Mouse (Mus musculus): ENCODE results near the gene Nt5dc3. TPM values are rescaled to one million over a fixed set of nuclear protein-coding genes. Genes with fewer than 3 reads are reported as not detected.

Nt5dc3 gene
- polyA plus RNA-seq, 1 experiment from 2014 or later = 1.4 TPM

- no peak within 1 kb of the TSS for H3K4me2 ChIP-seq
- H3K4me1 ChIP-seq = no peaks in the 10 kb centered on the region
- H3K27ac ChIP-seq = no peak within 1 kb of the TSS
- H3K9ac ChIP-seq = no peak within 1 kb of the TSS
- ATAC-seq (ENCODE audit: borderline replicate concordance, extremely low read depth, low FRiP score, low TSS enrichment) = no peak
- no peaks in the 10 kb centered on the region for H3K36me3 ChIP-seq
- WGBS = 81% methylated on average over 5 of the region's 5 CpGs
- H3K27me3 ChIP-seq = no peaks in the 10 kb centered on the region
- H3K4me3 ChIP-seq = no peak within 1 kb of the TSS
- no peaks in the 10 kb centered on the region for H3K9me3 ChIP-seq
These were observed 15.1 kb upstream of the Nt5dc3 start, which contains the start of gene Gm49358 for GRCm38 (mm10) chr10:86763672-86764071. TSS of gene Gm49358 (plus strand) at chr10:86763972.

- ATAC-seq (ENCODE audit: borderline replicate concordance, extremely low read depth, low FRiP score, low TSS enrichment) = no peak
- no peak overlapping the region for H3K9ac ChIP-seq
- H3K27me3 ChIP-seq = no peaks in the 10 kb centered on the region
- H3K36me3 ChIP-seq = no peaks in the 10 kb centered on the region
- no peak overlapping the region for H3K4me3 ChIP-seq
- H3K9me3 ChIP-seq = no peaks in the 10 kb centered on the region
- 72% methylated on average over 4 of the region's 4 CpGs for WGBS
- no peaks in the 10 kb centered on the region for H3K4me1 ChIP-seq
- H3K4me2 ChIP-seq = no peak overlapping the region
- H3K27ac ChIP-seq = no peak overlapping the region
These were observed 13.3 kb upstream of the Nt5dc3 start for GRCm38 (mm10) chr10:86765344-86765966.

- no peaks in the 10 kb centered on the region for H3K36me3 ChIP-seq
- WGBS = 51% methylated on average over 5 of the region's 5 CpGs
- ATAC-seq (ENCODE audit: borderline replicate concordance, extremely low read depth, low FRiP score, low TSS enrichment) = no peak
- H3K4me1 ChIP-seq = no peaks in the 10 kb centered on the region
- H3K4me2 ChIP-seq = no peak overlapping the region
- H3K27me3 ChIP-seq = no peaks in the 10 kb centered on the region
- H3K27ac ChIP-seq = no peak overlapping the region
- no peak overlapping the region for H3K9ac ChIP-seq
- no peaks in the 10 kb centered on the region for H3K9me3 ChIP-seq
- H3K4me3 ChIP-seq = no peak overlapping the region
These were observed 9.6 kb upstream of the Nt5dc3 start for GRCm38 (mm10) chr10:86769216-86769615.

- no peak for ATAC-seq (ENCODE audit: borderline replicate concordance, extremely low read depth, low FRiP score, low TSS enrichment)
- Histone ChIP-seq H3K4me3 (no peak overlapping the region), H3K4me2 (no peak overlapping the region), H3K27me3 (no peaks in the 10 kb centered on the region), H3K36me3 (no peaks in the 10 kb centered on the region), H3K9me3 (no peaks in the 10 kb centered on the region), H3K9ac (no peak overlapping the region), H3K27ac (no peak overlapping the region), H3K4me1 (no peaks in the 10 kb centered on the region)
- 32% methylated on average over 4 of the region's 4 CpGs for WGBS
These were observed 9.0 kb upstream of the Nt5dc3 start for GRCm38 (mm10) chr10:86769797-86770196.

- H3K9ac ChIP-seq = no peak overlapping the region
- WGBS = 80% methylated on average over 5 of the region's 5 CpGs
These were observed 7.1 kb upstream of the Nt5dc3 start for GRCm38 (mm10) chr10:86771701-86772100.

GRCm38 (mm10) chr10:86772231-86772631, 6.6 kb upstream of the Nt5dc3 start:
- Histone ChIP-seq H3K27me3 (no peaks in the 10 kb centered on the region), H3K9ac (no peak overlapping the region), H3K4me1 (no peaks in the 10 kb centered on the region), H3K4me2 (no peak overlapping the region), H3K9me3 (no peaks in the 10 kb centered on the region), H3K27ac (no peak overlapping the region), H3K4me3 (no peak overlapping the region), H3K36me3 (no peaks in the 10 kb centered on the region)
- 45% methylated on average over 6 of the region's 6 CpGs for WGBS
- no peak for ATAC-seq (ENCODE audit: borderline replicate concordance, extremely low read depth, low FRiP score, low TSS enrichment)

More at GRCm38 (mm10) chr10:86771701-86772100, 7.1 kb upstream of the Nt5dc3 start:
- ATAC-seq (ENCODE audit: borderline replicate concordance, extremely low read depth, low FRiP score, low TSS enrichment) = no peak
- Histone ChIP-seq H3K4me3 (no peak overlapping the region), H3K4me1 (no peaks in the 10 kb centered on the region), H3K4me2 (no peak overlapping the region), H3K27me3 (no peaks in the 10 kb centered on the region), H3K27ac (no peak overlapping the region), H3K36me3 (no peaks in the 10 kb centered on the region), H3K9me3 (no peaks in the 10 kb centered on the region)

- peaks cover 9% of the 10 kb centered on the region for H3K4me1 ChIP-seq
- no peaks in the 10 kb centered on the region for H3K27me3 ChIP-seq
- no peaks in the 10 kb centered on the region for H3K9me3 ChIP-seq
- H3K27ac ChIP-seq = no peak overlapping the region
- no peak for ATAC-seq (ENCODE audit: borderline replicate concordance, extremely low read depth, low FRiP score, low TSS enrichment)
- no peak overlapping the region for H3K9ac ChIP-seq
- H3K4me3 ChIP-seq = no peak overlapping the region
- no peaks in the 10 kb centered on the region for H3K36me3 ChIP-seq
- H3K4me2 ChIP-seq = no peak overlapping the region
- 46% methylated on average over 4 of the region's 4 CpGs for WGBS
These were observed 5.4 kb upstream of the Nt5dc3 start for GRCm38 (mm10) chr10:86773360-86773759.

- peaks cover 19% of the 10 kb centered on the region for H3K4me1 ChIP-seq
- H3K4me3 ChIP-seq = no peak overlapping the region
- H3K36me3 ChIP-seq = no peaks in the 10 kb centered on the region
- no peaks in the 10 kb centered on the region for H3K27me3 ChIP-seq
- no peak overlapping the region for H3K27ac ChIP-seq
- H3K9ac ChIP-seq = no peak overlapping the region
- 64% methylated on average over 9 of the region's 9 CpGs for WGBS
- H3K4me2 ChIP-seq = no peak overlapping the region
- ATAC-seq (ENCODE audit: borderline replicate concordance, extremely low read depth, low FRiP score, low TSS enrichment) = no peak
- no peaks in the 10 kb centered on the region for H3K9me3 ChIP-seq
These were observed 2.5 kb upstream of the Nt5dc3 start for GRCm38 (mm10) chr10:86776281-86776680.

- Histone ChIP-seq H3K9ac (peak overlapping the region; percentile 49), H3K4me1 (peaks cover 25% of the 10 kb centered on the region), H3K27ac (peak overlapping the region; percentile 58), H3K36me3 (no peaks in the 10 kb centered on the region), H3K4me2 (peak overlapping the region; percentile 96), H3K27me3 (no peaks in the 10 kb centered on the region), H3K4me3 (peak overlapping the region; percentile 61), H3K9me3 (no peaks in the 10 kb centered on the region)
- ATAC-seq (ENCODE audit: borderline replicate concordance, extremely low read depth, low FRiP score, low TSS enrichment) = no peak
- 48% methylated on average over 19 of the region's 19 CpGs for WGBS
These were observed 1.0 kb upstream of the Nt5dc3 start for GRCm38 (mm10) chr10:86777614-86778319.

- no peaks in the 10 kb centered on the region for H3K36me3 ChIP-seq
- peak overlapping the region; percentile 61 for H3K4me3 ChIP-seq
- peak overlapping the region; percentile 96 for H3K4me2 ChIP-seq
- no peaks in the 10 kb centered on the region for H3K9me3 ChIP-seq
- no peaks in the 10 kb centered on the region for H3K27me3 ChIP-seq
- peak; percentile 17; the same call in 1 of the 2 replicates for ATAC-seq (ENCODE audit: borderline replicate concordance, extremely low read depth, low FRiP score, low TSS enrichment)
- H3K4me1 ChIP-seq = peaks cover 25% of the 10 kb centered on the region
- peak overlapping the region; percentile 42; the same call in 1 of the 2 replicates for H3K27ac ChIP-seq
- WGBS = under 1% methylated on average over 58 of the region's 58 CpGs
- peak overlapping the region; percentile 66 for H3K9ac ChIP-seq
These were observed 431 bp downstream of the Nt5dc3 start for GRCm38 (mm10) chr10:86779117-86779755.

GRCm38 (mm10) chr10:86779816-86780500, 1.2 kb downstream of the Nt5dc3 start:
- H3K9ac ChIP-seq = peak overlapping the region; percentile 66
- H3K27me3 ChIP-seq = no peaks in the 10 kb centered on the region
- peak overlapping the region; percentile 61 for H3K4me3 ChIP-seq
- H3K36me3 ChIP-seq = no peaks in the 10 kb centered on the region
- ATAC-seq (ENCODE audit: borderline replicate concordance, extremely low read depth, low FRiP score, low TSS enrichment) = no peak
- H3K9me3 ChIP-seq = no peaks in the 10 kb centered on the region
- 20% methylated on average over 12 of the region's 12 CpGs for WGBS
- peaks cover 25% of the 10 kb centered on the region for H3K4me1 ChIP-seq
- H3K4me2 ChIP-seq = peak overlapping the region; percentile 96
- no peak overlapping the region for H3K27ac ChIP-seq

Data from lung, embryonic 15.5 days (tissue).